Mouse (Mus musculus): ENCODE results near the gene Shc2.

The Shc2 gene

DNA sequence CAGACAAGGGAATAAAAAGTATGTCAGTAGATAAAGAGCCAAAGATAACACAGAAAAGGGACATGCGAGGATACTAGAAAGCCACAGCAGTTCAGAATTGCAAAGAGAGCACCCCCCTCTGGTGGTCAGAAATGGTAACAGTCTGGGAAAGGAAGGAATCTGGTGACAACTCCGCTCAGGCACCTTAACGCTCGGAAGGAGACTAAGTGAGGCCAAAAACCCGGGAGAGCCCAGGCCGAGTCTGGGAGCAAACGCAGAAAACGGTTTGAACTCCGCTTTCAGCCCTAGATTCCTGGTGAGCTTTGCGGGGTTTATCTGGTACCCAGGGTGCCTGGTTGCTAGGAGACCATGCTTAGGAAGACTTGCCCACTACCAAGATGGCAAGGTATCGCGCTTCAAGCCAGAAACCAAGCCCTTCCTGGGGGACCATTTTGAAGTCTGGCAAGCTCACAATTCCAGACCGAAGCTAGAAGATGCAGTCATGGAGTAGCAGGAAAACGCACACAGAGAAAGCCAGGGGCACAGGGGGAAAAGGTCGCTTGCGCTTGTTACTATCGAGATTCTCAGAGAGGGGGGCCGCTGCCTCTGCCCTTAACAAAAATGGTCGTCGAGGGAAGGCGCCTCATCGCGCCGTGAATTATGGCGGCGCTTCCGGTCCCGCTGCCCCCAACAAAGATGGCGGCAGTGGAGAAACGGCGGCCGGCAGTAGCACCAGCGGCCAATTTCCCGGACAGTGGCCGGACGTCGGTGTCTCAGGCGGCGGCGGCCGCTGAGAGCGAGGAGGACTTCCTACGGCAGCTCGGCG is 31.3 kb upstream of the Shc2 start, which contains the start of gene Tpgs1:
TSS of gene Tpgs1 (plus strand) at position 599 of the 805 bp plus-strand sequence.
- peak; percentile 98 for DNase-seq (ENCODE audit: low read depth, low spot score)

DNA sequence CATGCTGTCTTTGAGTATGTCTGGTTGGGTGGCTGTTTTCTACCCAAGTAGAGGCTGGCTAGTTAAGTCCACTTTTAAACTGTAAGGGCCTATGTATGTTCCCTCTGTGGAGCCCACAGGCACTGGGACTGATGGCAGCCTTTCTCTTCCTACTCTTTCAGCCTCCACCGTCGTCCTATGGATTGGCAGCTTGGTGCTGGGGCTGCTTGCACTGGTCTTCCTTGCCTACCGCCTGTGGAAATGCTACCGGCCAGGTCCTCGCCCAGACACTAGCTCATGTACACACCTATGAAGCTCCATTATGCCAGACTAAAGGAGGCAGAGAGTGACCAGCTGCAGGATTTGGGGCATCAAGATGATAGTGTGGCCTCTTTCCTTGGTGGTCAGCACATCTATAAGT is 30.4 kb upstream of the Shc2 start:
- DNase-seq (ENCODE audit: low read depth, low spot score): no peak

DNA sequence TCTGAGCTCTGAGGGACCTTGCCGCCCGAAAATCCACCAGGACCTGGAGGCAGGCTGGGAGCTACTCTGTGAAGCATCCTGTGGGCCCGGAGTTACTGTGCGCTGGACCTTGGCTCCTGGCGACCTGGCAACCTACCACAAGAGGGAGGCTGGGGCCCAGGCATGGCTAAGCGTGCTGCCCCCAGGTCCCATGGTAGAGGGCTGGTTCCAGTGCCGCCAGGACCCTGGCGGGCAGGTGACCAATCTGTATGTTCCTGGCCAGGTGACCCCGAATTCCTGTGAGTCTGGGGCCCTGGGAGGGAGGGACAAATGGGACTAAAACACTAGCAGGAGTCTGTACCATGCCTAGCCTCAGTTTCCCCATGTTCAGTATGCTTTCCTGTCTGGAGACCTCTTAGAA is 28.8 kb upstream of the Shc2 start:
- DNase-seq (ENCODE audit: low read depth, low spot score): no peak

DNA sequence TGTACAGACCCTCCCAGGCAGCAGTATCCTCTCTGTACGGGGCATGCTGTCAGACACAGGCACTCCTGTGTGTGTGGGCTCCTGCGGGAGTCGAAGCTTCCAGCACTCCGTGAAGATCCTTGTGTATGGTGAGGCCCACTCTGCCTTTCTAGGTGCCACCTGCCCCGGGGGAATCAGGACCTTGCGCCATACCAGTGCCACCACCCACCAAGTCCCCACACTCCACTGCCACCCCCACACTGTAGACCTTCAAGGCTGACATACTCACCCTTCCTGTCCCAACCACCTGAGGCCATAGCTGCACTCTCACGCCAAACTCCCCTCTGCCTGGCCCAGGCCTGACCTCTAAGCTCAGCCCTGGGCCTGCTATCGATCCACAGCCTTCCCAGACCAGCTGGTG is 27.3 kb upstream of the Shc2 start:
- no peak for DNase-seq (ENCODE audit: low read depth, low spot score)

DNA sequence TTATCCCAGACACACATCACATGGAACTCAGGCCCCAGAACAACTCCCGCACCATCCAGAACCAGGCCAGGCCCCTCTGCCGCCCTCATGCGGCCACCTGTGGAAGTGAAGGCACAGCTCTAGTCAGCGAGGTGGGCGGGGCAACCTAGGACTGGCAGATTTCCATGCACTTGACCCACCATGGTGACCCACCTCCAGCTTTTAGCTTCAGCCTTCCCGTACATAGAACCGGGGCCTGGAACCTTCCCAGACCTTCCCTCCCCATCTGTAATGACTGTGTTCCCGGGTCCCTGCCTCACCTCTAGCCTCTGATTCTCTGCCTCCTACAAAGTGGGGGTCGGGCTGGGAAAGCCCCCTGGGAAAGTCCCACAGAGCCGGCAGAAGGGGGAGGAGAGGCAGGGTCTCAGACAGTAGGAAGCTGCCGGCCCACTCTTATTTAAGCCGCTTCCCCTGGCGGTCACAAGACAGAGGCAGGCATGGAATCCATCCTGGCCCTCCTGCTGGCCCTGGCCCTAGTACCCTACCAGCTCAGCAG is 26.5 kb upstream of the Shc2 start, which contains the start of gene Madcam1:
TSS of gene Madcam1 (plus strand) at position 429 of the 535 bp plus-strand sequence.
- peak; percentile 76 for DNase-seq (ENCODE audit: low read depth, low spot score)

DNA sequence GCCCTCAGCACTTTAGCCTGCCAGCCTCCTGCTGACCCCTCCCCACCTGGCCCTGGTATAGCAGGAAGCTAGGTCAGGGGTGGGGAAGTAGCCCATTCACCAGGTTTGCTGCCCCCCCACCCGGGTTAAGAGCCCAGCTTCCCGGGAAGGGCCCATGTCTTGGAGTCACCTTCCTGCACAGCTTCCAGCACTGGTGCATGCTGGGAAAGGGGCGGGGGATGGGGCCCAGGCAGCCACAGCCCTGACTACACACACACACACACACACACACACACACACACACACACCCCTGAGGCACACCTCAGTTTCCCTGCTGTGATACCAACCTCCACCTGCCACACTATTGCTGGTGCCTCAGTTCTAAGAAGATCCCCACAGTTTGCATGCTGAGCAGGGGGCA is 24.1 kb upstream of the Shc2 start:
- DNase-seq (ENCODE audit: low read depth, low spot score): no peak

DNA sequence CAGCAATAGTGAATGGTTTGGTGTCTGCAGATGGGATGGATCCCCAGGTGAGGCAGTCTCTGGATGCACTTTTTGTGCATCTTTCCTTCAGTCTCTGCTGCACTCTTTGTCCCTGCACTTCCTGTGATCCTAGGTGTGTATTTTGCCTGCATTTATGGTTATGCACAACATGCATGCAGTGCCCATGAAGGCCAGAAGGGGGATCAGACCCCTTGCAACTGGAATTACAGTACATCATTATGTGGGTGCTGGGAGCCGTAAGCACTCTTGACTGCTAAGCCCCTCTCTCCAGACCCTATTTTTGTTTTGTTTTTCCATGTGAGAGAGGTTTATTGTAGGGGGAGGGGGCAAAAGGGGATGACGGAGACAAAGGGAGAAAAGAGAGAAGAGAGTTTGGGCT is 22.6 kb upstream of the Shc2 start:
- peak; percentile 49 for DNase-seq (ENCODE audit: low read depth, low spot score)

DNA sequence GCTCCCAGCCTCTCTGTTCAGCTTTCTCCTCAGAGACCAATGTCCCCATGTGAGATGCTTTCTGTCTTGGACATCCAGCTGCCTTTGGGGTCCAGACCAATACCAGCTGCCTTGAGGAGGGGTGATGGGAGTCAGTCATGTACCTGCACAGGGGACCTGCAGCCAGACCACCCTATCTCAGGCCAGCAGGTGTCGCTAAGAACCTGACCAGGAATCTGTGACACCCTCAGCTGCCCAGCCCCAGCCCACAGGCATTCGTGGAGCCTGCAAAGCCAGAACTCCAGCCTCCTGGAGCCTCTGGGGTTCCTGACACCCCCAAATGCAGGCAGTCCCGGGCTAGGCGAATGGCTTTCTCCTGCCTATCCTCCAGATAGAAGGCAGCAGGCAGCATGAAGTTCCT is 21.1 kb upstream of the Shc2 start:
- DNase-seq (ENCODE audit: low read depth, low spot score): peak; percentile 57

DNA sequence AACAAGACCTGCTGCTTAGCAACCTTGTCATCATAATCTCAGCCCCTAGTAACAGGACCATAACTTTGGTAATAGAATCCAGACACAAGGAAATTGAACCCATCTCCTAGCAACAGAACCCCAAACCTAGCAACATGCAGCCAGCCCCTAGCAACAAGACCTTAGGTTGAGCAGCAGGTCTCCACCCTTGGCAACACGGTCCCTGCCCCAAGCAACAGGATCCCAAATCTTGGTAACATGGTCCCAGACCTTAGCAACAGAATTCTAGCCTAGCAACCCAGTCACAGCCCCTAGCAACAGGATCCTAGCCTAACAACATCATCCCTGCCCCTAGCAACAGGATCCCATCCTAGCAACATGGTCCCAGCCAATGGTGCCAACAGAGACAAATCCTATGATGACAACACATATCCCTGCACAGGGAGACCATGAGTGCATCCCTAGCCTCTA is 17.3 kb upstream of the Shc2 start:
- DNase-seq (ENCODE audit: low read depth, low spot score): no peak

DNA sequence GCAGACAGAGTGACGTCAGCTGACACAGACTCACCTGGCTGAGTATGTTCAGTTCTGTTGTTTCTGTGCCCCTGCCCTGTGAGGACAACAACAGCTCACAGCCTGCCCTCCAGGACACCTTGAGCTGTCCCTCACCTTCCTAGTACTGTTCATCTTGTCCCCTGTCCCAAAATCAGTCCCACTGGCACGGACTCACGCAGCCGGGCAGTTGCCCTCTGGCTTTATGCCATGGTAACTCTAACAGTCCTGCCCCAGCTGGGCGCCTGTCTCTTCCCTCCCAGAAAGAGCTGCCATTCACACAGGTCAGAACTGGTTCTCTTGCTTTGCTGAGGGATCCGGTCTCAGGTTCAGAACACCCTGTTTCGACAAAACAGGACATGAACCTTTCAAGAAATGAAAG is 15.1 kb upstream of the Shc2 start:
- no peak for DNase-seq (ENCODE audit: low read depth, low spot score)

DNA sequence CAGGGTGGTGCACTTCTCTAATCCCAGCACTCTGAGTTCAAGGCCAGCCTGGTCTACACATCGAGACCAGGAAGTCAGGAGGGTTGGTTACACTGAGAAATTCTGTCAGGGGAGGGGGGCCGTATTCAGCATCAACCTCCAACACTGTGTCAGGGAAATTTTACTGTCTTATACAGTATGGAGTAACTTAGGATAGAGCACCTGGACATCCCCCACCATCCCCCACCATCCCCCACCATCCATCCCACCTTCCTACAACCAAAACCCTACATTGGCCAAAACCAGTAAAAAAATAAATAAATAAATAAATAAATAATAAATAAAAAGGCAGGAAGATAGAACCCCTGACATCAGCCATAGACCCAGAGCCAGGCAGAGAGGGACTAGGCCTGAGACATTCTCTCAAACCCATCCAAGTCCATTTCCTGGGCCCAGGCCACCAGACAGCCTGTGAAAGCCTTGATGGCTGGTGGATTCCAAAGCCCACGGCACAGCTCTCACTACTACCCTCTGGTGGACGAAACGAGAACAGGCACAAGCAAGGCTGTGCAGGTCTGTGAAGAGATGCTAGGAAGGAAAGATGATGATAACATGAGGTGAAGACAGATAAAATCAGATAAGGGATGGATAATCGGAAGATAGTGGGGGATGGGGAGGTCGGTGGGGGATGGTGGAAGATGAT is 11.5 kb upstream of the Shc2 start:
- DNase-seq (ENCODE audit: low read depth, low spot score): peak; percentile 69

DNA sequence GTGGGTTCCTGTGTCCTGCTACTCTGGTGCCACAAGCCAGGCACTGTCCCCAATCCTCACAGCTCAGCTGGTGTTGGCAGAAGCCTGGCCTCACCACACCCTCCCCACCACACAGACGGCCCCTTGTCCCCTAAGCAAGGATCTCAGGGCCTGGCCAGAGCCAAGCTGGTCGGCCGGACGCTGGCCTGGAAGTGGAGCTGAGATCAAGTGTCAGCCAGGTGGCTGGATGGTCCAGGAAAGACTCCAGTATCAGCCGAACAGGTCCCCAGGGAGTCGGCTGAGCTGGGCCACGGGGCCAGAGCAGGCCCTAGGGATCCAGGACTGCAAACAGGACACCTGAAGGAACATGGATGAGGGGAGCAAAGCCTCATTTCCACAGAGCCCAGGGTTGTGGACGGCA is 8.0 kb upstream of the Shc2 start, which contains the start of gene Odf3l2:
TSS of gene Odf3l2 (minus strand) at position 28 of the 400 bp plus-strand sequence.
- no peak for DNase-seq (ENCODE audit: low read depth, low spot score)

DNA sequence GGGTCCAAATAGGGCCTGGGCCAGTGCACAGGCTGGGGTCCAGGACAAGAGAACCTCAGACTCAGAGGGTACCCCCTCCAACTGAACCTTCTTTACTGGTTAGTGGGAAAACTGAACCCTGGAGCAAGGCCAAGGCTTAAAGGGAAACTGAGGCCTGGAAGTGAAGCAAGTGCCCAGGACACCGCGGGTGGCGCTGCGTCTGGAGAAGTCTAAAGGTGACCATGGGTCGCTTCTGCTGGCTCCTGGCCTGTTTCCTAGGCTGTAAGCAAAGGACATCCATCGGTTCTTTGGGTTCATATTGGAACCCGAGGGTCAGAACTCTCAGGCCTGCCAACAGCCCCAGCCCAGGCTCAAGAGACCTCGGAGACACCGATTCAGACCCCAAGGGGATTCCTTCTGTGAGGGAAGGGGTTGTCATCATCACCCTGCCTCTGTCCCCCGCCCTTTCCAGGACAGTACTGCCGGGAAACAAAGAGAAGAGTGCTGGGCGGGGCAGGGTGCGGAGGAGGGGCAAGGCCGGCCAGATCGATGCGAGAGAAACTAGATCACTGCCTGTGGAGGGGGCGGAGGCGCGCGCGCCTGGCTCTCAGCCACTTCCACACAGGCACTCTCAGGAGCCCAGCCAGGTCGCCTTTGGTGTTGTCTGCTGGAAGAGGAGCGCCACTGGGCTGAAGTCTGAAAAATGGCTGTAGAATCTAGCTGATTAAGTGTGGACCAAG is 927 bp upstream of the Shc2 start:
- no peak for DNase-seq (ENCODE audit: low read depth, low spot score)

DNA sequence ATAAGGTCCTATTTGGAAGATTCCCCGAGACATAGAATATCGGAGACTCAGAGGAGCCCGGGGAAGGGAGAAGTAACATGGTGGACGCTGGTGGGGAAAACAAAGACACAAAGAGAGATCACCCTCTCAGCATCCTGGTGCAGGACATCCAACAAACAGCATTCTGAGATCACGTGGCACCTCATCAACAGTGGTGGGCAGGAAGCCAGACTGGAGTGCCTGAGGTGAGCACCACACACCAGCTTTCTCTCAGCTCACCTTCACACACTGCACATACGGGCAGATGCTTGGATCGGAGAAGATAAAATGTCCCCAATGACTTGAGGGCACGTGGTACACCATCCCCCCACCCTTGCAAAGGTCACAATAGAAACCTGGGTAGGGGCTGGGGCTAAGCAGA is 1.4 kb downstream of the Shc2 start:
- no peak for DNase-seq (ENCODE audit: low read depth, low spot score)

DNA sequence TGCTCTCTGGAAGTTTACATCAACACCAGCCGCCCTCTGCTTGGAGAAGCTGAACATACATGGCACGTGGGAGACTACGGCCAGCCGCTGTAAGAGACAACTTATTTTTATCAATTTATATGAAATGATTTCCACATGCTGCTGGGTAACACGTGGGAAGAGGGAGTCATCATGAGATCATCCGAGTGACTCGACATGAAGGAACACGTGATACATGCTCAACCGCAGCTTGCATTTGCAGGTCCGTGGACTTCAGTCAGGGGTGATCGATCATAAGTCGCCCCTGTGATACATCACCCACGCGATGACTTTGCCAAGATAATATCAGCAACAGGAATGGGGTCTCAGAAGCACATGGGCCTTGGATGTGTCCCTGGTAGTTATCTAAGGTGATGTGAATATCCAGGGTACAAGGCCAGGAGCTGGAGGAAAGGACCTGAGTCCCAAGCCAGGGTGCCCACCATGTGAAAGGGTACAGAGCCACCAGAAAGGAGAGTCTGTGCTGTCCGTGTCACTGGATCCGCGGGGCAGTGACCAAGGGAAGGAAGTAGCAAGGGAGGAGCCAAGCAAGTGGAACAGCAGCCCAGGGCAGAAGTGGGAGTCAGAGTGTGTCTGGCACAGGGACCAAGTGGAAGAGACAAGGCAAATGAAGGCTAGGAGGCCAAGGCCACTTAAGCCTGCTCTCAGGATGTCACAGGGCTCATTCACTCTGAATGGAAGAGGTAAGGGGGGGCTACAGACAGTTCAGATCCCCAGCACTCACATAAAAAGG is 4.5 kb downstream of the Shc2 start:
- no peak for DNase-seq (ENCODE audit: low read depth, low spot score)

DNA sequence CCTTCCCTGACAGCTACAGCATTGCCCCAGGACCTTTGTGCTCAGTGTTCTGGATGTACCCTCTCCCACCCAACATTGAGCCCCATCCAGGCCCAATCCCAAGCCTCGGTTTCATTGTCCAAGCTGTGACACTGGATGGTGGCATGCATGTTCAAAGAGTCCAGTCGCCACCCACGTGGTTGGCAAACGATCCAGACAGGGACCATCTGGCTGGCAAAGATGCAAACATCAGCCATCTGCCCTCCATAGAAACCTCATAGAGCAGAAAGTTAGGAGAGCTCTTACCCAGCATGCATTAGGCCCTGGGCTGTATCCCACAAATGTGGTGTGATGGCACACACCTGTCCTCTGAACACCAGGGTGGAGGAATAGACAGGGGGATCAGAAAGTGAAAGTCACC is 6.3 kb downstream of the Shc2 start:
- DNase-seq (ENCODE audit: low read depth, low spot score): no peak

DNA sequence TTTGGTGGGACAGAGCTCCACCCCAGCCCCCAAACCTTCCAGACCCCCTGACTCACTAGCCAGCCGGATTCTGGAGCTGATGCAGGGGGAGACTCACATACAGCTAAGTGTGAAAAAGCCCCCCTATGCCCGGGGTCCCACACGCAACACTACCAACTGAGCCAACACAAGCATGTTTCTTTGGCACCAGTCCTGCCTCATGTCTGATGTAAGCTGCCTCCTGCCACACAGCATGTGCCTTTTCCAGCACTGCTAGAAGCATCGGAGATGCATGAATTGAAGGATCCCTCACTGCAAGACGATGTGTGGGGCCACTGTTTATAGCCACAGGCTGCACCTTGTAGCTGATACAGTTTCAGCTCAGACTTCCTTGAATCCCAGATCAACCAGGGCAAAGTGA is 9.3 kb downstream of the Shc2 start:
- DNase-seq (ENCODE audit: low read depth, low spot score): no peak

DNA sequence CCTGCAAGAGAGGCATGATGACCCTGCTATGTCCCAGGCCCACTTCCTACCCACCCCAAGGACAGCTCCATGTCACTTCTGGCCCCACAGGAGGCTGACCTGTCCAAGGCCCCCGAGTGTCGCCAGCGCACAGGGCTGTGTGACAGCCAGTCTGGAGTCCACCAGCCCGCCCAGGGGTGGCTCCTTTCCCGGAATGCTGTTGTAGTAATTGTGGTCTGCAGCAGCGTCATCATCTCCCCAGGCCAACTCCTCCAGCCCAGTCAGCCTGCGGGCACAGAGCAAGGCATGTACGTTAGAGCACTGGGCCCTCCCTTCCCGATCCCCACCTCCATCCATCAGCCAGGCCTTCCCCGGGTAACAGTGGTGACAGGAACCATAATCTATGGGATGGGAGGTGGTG is 11.6 kb downstream of the Shc2 start:
- no peak for DNase-seq (ENCODE audit: low read depth, low spot score)

DNA sequence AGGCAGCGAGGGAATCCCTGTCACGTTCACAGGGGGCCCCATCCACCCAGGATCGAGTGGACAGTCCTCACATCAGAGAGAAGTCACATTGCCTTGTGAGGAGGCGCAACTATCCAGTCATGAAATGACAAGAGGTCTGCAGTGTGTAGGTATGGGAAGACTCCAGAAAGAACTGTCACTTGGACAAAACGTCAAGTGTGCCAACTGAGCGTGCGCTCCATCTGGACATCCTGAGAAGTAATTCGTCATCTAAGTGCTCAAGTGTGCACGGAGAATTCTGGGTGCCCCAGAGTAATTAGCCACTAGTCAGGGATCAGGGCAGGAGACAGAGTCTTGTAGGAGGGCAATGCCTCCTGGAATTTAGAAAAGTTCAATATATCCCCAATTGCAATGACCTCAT is 12.3 kb downstream of the Shc2 start:
- DNase-seq (ENCODE audit: low read depth, low spot score): no peak

DNA sequence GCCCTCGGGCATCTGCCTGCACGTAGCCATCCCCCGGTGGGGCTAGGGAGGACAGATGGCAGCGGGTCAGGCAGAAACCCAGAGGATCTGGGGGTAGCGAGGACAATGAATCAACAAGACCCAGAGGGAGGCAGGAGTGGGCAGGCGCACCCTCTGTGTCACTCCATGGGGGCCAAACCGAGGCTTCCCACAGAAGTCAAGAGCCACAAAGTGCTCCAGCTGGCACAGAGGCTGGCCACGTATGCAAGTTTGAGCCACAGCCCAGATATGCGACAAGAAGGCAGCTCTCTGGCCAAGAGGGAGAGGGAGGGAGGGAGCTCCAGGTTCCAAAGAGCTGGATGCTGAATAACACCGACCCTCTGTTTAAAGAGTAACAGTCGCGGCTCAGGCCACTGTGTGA is 13.8 kb downstream of the Shc2 start:
- DNase-seq (ENCODE audit: low read depth, low spot score): no peak

DNA sequence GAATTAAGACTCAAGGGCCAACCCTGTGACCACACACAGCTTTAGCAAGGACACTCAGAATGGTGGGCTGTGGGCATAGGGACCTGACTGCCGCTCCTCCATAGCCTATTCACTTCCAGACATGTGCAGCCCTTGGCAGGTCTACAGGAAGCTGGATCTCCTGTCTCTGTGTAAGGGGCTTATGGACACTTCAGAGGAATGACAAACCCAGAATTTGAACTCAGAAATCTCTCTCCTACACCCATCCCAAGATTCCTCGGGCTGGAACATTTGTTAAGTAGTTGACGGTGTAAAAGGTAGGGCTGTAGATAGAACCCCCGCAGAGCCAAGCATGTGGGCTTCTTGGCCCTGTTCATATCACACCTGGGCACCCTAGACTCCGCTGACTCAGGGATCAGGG is 21.3 kb downstream of the Shc2 start:
- DNase-seq (ENCODE audit: low read depth, low spot score): no peak

Measured in A20 (cell line).